Mouse (Mus musculus) heart, adult 2 months (tissue): ENCODE results near the gene Ppm1n.
A peak's percentile ranks its signal among the peaks of the same experiment; 100 is the strongest.

Experiments
- CTCF ChIP-seq: fragments of 200-600 bp; IDR thresholded peaks from 2 replicates; pipeline ENCODE4 v1.8.1; 2022; ENCODE audit warnings: antibody characterized with exemption, mild to moderate bottlenecking, moderate library complexity
- EP300 ChIP-seq: fragments of 200-500 bp; IDR thresholded peaks from 2 replicates; pipeline ENCODE4 v1.6.1; 2011; ENCODE audit warnings: low read depth, low read length, control low read depth; ENCODE audit not compliant: insufficient read depth
- POLR2A ChIP-seq: fragments of 200-500 bp; IDR thresholded peaks from 2 replicates; pipeline ENCODE4 v1.6.1; 2011; ENCODE audit warnings: mild to moderate bottlenecking, low read depth, low read length, control low read depth; ENCODE audit not compliant: insufficient read depth

DNA sequence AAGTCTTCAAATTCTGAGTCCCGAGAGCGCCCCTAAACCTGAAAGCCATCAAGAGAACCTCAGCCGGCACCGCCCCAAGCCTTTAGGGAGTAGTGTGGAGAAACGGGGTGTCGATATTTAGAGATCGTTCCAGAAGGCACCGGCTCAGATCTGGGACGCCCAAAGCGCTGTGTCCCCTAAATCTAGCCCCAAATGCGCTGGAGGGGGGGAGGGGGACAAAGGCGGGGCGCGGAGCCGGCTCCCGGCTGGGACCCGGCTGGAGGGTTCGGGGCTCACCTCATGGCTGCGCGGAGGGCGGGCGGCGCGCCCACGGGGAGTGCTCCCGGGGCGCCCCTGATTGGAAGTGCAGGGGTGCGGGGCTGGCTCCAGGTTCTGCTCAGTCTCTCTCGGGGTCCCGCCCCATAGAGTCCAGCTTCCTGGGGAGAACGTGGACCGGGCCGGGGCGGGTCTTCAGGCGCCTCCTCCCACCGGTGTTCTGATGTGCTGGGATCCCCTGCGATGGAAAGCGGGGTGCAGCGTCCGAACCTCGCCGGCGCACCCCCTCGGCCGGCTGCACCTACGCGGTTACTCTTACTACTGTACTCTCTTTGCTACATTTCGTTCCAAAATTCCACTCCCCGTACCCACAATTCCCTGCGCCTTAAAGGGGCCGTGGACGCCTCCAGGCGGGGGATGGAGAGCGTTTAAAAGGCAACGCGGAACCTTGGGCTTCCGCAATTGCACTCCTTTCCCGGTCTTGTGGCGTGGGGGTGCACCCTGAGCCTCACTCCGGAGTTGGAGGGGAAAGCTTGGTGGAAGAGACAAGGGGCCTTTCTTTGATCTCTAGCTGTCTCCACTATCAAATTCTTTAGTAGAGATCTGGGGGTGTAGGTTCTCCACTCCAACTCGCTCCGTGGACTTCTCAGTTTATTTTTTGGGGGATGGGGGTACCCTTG lies 8.4 kb downstream of the Ppm1n start, which contains the start of gene Vasp:
- no peak for TF ChIP-seq CTCF
- peak; percentile 90 for TF ChIP-seq POLR2A
- TF ChIP-seq EP300: no peak
